Mouse (Mus musculus): Measurements from ENCODE around the gene Yes1. TPM values are rescaled to one million over a fixed set of nuclear protein-coding genes. Genes with fewer than 3 reads are reported as not detected.

Gene Yes1
- 12.1 TPM for polyA plus RNA-seq (2014; fragmentation: Illumina TruSeq; extraction: RNeasy Lipid Tissue Mini Kit (QIAGEN cat#74804); ENCODE audit: insufficient read depth, low read depth, low replicate concordance)

GRCm38 (mm10) chr5:32610801-32611340 lies at the start of gene Yes1:
Gene Yes1 (plus strand): TSS chr5:32611171.

Other genes with a start within 250 kb of the Yes1 start
- 122 TPM for gene Ppp1cb, start 152.3 kb upstream of the Yes1 start, polyA plus RNA-seq (2014; fragmentation: Illumina TruSeq; extraction: RNeasy Lipid Tissue Mini Kit (QIAGEN cat#74804); ENCODE audit: insufficient read depth, low read depth, low replicate concordance)
- 37.5 TPM for gene Pisd, start 174.5 kb downstream of the Yes1 start, polyA plus RNA-seq (2014; fragmentation: Illumina TruSeq; extraction: RNeasy Lipid Tissue Mini Kit (QIAGEN cat#74804); ENCODE audit: insufficient read depth, low read depth, low replicate concordance)
- gene Gm20671, start 215.9 kb downstream of the Yes1 start, polyA plus RNA-seq (2014; fragmentation: Illumina TruSeq; extraction: RNeasy Lipid Tissue Mini Kit (QIAGEN cat#74804); ENCODE audit: insufficient read depth, low read depth, low replicate concordance): not detected
- 2.2 TPM for gene Prr14l, start 243.1 kb downstream of the Yes1 start, polyA plus RNA-seq (2014; fragmentation: Illumina TruSeq; extraction: RNeasy Lipid Tissue Mini Kit (QIAGEN cat#74804); ENCODE audit: insufficient read depth, low read depth, low replicate concordance)

Data from lung, adult 10 weeks (tissue).